Mouse (Mus musculus): ENCODE measurements at regions not wholly inside any gene's neighbourhood (a gene's known extent, or its start where the extent isn't known, plus 50 kb on each side); places are given as distances from the start of the nearest gene placed in this dataset.

DNA sequence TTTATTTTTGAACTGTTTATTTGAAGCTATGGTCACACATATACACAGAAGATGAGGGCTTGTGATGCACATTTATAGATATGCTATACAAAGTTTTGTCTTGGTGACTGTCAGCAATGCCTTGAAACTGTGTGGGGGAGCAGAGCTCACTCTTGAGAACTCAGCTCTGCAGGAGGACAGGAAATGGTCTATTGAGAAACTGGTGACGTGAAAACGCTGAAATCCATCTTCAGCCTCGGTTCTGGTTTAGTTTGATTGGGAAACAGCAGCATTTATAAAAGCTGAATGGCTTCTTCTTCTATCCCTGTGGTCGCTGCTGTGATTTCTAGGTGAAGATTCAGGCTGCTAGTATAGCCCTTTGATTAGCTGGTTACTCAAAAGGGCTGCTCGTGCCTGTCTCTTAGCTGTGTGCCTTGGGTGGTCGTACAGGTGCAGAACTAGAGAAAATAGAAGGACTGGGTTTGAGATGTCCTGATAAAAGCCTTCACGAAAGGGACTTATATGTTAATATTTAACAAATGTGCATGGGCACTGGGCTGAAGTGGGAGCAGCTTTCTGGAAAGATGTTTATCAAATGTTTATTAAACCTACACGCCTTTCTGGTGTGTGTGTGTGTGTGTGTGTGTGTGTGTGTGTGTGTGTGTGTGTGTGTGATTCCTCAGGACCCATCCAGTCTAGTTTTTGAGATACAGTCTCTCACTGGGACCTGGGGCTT lies 124.9 kb upstream of the Map3k1 start:
- Histone ChIP-seq H3K27ac (replicated peaks) (no peak overlapping the region), H3K4me2 (no peak overlapping the region), H3K9me3 (no peaks in the 10 kb centered on the region), H3K36me3 (no peaks in the 10 kb centered on the region), H3K27me3 (no peaks in the 10 kb centered on the region), H3K4me1 (replicated peaks) (peaks cover 8% of the 10 kb centered on the region), H3K4me3 (no peak overlapping the region), H3K9ac (no peak overlapping the region)
- 79% methylated on average over 8 of the region's 8 CpGs for WGBS
- no peak for ATAC-seq (ENCODE audit: low read depth)

DNA sequence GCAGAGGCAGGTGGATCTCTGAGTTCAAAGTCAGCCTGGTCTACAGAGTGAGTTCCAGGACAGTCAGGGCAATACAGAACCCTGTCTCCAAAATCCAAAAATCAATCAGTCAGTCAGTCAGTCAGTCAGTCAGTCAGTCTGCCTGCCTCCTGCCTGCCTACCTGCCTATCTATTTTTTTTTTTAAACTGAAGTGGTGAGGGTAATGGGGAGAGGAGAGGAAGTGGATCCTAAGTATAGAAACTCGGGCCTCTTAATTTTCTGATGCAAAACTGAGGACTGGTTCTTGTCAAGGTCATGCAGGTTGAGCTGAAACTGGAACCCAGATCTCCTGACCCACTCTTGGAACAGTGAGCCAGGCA lies 126.9 kb upstream of the Map3k1 start:
- H3K36me3 ChIP-seq, result no peaks in the 10 kb centered on the region
- H3K27ac ChIP-seq (replicated peaks), result no peak overlapping the region
- WGBS, result 78% methylated on average over 1 of the region's 1 CpGs
- no peaks in the 10 kb centered on the region for H3K27me3 ChIP-seq
- H3K9ac ChIP-seq, result no peak overlapping the region
- ATAC-seq (ENCODE audit: low read depth), result no peak
- H3K9me3 ChIP-seq, result no peaks in the 10 kb centered on the region
- peaks cover 8% of the 10 kb centered on the region for H3K4me1 ChIP-seq (replicated peaks)
- H3K4me2 ChIP-seq, result no peak overlapping the region
- no peak overlapping the region for H3K4me3 ChIP-seq

DNA sequence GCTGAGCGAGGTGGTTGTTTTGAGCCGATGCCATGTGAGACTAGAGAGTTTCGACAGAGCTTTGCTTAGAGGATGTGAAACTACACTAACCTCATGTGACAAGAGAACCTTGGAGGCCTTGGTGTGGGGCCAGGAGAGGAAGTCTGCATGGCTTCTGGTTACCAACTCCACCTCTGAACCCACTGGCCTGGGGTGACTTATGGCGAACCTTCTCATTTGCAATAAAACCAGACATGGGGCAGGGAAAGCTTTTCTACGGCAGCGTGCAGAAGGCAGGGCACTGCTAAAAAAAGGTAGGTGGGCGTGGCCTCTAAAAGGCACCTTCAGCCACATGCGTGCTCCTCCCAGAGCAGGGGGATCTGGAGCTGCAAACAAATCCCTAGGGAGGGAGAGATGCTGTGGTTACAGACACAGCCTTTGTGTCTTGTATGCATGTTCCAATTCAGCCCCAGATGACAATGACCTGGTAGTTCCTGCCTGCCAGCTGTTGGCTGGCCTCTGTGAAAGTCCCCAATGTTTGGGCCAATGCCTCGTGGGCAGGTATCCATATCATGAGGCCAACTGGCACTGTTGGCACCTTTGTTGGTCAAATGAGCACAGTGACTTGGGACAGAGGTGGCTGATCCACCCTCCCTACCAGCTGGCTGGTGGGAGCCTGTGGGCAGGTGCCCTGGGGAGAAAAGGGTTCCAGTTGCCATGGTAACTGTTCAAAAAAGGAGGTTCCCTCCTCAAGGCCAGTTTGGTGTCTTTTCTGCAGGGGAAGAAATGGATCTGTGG lies 127.5 kb upstream of the Map3k1 start:
- Histone ChIP-seq H3K27ac (replicated peaks) (no peak overlapping the region), H3K4me3 (no peak overlapping the region)

DNA sequence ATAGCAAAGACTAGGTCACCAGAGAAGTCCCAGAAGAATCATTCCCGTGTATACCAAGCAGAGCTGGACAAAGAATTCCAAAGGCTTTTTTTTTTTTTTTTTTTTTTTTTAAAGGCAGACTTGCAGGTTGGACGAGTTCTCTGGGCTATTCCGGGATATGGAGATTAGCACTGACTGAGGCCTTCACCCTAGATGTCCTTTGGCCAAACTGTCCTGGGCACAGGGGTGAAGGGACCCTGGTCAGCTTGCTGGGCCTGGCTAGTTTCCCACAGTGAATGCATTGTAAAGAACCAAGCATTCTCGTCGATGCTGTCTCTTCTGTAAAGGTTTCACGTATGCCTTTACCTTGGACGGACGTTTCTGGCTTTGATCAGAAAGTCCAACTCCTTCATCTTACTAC lies 128.2 kb upstream of the Map3k1 start:
- Histone ChIP-seq H3K27me3 (no peaks in the 10 kb centered on the region), H3K4me3 (no peak overlapping the region), H3K36me3 (no peaks in the 10 kb centered on the region), H3K4me1 (replicated peaks) (peaks cover 8% of the 10 kb centered on the region), H3K27ac (replicated peaks) (no peak overlapping the region), H3K9ac (no peak overlapping the region), H3K9me3 (no peaks in the 10 kb centered on the region), H3K4me2 (no peak overlapping the region)
- ATAC-seq (ENCODE audit: low read depth), result no peak
- WGBS, result 70% methylated on average over 8 of the region's 8 CpGs

More for the DNA sequence above, 127.5 kb upstream of the Map3k1 start:
- Histone ChIP-seq H3K9ac (no peak overlapping the region), H3K4me2 (no peak overlapping the region), H3K9me3 (no peaks in the 10 kb centered on the region), H3K27me3 (no peaks in the 10 kb centered on the region), H3K36me3 (no peaks in the 10 kb centered on the region), H3K4me1 (replicated peaks) (peaks cover 8% of the 10 kb centered on the region)
- WGBS, result 72% methylated on average over 9 of the region's 9 CpGs
- no peak for ATAC-seq (ENCODE audit: low read depth)

DNA sequence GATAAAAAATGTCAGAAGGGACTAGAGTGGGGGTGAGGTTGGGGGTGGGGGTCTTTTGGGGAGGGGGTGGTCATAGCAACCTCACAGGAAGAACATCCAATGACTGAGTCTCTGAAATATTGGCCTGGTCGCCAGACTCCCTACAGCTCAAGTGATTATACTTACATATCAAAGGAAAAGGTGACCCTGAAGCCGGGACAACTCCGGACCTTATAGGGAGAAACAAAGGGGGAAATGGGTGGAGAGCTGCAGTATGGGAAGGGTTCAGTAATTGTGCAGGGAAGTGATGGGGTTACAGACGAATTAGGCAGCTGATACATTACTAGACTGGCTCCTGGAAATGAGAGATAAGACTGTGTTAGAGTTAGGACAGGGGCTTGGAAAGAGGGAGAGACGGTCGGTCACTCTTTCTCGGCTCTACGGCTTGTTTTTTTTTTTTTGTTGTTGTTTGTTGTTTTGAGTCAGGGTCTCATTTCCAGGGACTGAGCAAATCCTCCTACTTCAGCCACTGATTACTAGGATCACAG lies 130.2 kb upstream of the Map3k1 start:
- 64% methylated on average over 8 of the region's 8 CpGs for WGBS
- Histone ChIP-seq H3K4me2 (no peak overlapping the region), H3K4me1 (replicated peaks) (peaks cover 15% of the 10 kb centered on the region), H3K27ac (replicated peaks) (no peak overlapping the region), H3K9ac (no peak overlapping the region), H3K36me3 (no peaks in the 10 kb centered on the region), H3K4me3 (no peak overlapping the region), H3K27me3 (no peaks in the 10 kb centered on the region), H3K9me3 (0 out of 2 replicates have a peak, but pooled peaks cover 2% of the 10 kb centered on the region)
- ATAC-seq (ENCODE audit: low read depth), result no peak

DNA sequence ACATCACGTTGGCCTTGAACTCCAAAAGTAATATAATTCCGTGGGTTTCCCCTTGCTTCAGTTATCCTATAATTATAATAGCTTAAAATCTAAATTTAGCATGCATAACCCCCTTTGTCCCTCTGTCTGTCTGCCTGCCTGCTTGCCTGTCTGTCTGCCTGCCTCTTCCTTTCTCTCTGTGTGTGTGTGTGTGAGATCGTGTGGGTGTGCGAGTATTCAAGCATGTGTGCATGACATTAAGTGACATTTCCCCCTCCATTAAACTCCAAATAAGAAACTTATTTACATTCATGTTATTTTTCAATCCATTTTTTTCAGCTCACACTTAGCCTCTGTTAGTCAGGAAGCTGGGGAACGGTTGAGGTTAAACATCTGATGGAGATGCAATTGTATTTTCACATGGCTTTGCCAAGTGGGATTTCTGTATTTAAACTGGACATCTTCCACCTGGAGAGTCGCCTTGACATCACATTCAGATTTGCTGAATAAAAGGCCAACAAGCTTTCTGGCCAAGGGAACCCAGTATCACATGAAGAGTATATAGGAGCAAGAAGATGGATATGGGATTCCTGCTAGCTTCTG lies 130.8 kb upstream of the Map3k1 start:
- ATAC-seq (ENCODE audit: low read depth), result no peak
- no peak overlapping the region for H3K4me3 ChIP-seq
- H3K9ac ChIP-seq, result no peak overlapping the region
- 0 out of 2 replicates have a peak, but pooled peaks cover 2% of the 10 kb centered on the region for H3K9me3 ChIP-seq
- H3K36me3 ChIP-seq, result no peaks in the 10 kb centered on the region
- no peaks in the 10 kb centered on the region for H3K27me3 ChIP-seq
- no peak overlapping the region for H3K27ac ChIP-seq (replicated peaks)
- no peak overlapping the region for H3K4me2 ChIP-seq
- whole genome bisulfite sequencing, result 78% methylated on average over 6 of the region's 6 CpGs
- peaks cover 21% of the 10 kb centered on the region for H3K4me1 ChIP-seq (replicated peaks)

DNA sequence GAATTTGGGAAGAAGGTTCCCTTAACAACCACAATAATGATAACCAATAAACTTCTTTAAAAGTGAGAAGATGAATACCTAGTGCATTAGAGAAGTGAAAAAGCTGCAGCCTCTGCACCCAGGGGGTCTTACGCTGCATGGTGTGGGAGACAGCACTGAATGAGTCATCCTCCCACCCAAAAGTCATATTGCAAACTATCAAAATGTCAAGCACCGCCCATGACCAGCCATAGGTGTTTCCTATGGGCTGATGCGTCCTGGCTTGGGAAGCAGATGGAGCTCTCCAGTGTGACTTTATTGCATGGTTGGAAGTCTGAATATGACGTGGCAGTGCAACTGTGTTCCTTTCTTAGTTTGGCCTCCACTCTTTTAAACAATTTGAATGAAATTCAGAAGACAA lies 131.5 kb upstream of the Map3k1 start:
- 91% methylated on average over 4 of the region's 4 CpGs for WGBS
- H3K27me3 ChIP-seq, result no peaks in the 10 kb centered on the region
- H3K4me1 ChIP-seq (replicated peaks), result peaks cover 22% of the 10 kb centered on the region
- no peaks in the 10 kb centered on the region for H3K36me3 ChIP-seq
- H3K4me2 ChIP-seq, result no peak overlapping the region
- ATAC-seq (ENCODE audit: low read depth), result no peak
- 0 out of 2 replicates have a peak, but pooled peaks cover 2% of the 10 kb centered on the region for H3K9me3 ChIP-seq
- H3K9ac ChIP-seq, result no peak overlapping the region
- H3K27ac ChIP-seq (replicated peaks), result no peak overlapping the region
- no peak overlapping the region for H3K4me3 ChIP-seq

DNA sequence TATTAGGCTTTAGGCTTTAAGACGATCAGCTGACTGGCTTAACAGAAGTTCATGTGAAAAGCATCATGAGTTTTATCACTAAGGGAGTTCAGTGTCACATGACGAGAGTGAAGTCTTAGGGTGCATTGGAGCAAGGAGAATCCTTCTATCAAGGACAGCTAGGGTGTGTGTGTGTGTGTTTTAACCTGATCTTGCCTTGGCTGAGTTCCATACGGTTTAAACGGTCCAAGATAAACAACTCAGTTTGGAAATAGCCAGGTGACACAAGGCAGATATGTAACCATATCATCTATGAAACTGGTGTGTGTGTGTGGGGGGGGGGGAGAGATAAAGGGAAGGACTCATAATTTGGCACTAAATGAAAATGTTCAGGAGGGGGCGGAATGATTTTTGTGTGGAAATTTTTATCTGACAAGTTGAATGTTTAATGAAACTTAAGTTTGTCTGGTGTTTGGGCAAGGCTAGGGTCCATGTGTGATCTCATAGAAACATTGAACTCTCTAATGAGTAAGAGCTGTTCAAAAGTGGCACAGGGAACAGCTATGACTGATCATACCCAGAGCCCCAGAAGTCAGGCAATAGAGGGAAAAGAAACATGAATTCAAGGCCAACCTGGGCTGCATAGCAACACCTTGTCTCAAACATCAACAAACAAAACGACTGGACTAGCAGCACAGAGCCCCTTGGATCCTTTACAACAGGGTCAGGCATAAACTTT lies 132.2 kb upstream of the Map3k1 start:
- no peaks in the 10 kb centered on the region for H3K36me3 ChIP-seq
- 88% methylated on average over 6 of the region's 6 CpGs for WGBS
- H3K4me2 ChIP-seq, result no peak overlapping the region
- H3K27ac ChIP-seq (replicated peaks), result no peak overlapping the region
- peaks cover 22% of the 10 kb centered on the region for H3K4me1 ChIP-seq (replicated peaks)
- H3K27me3 ChIP-seq, result no peaks in the 10 kb centered on the region
- ATAC-seq (ENCODE audit: low read depth), result no peak
- H3K9ac ChIP-seq, result no peak overlapping the region
- no peak overlapping the region for H3K4me3 ChIP-seq
- H3K9me3 ChIP-seq, result 0 out of 2 replicates have a peak, but pooled peaks cover 2% of the 10 kb centered on the region

DNA sequence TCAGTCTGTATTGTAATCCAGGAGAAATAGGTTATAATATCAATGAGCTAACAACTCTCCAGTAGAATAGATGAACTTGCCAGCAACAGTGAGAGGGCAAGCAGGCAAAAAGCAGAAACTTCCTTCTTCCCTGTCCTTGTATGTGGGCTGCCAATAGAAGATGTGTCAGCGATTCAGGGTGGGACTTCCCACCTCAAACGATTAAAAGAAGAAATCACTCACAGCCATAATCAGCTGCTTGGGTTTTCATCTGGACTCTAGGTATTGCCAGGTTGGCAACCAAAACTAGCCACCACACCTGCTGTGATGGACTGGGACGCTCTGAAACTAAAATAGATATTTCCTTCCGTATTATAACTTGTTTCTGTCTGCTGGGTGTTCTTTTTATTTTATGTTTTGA lies 133.2 kb upstream of the Map3k1 start:
- ATAC-seq (ENCODE audit: low read depth), result no peak
- Histone ChIP-seq H3K9ac (no peak overlapping the region), H3K4me2 (no peak overlapping the region), H3K27ac (replicated peaks) (no peak overlapping the region), H3K36me3 (no peaks in the 10 kb centered on the region), H3K4me3 (no peak overlapping the region), H3K27me3 (no peaks in the 10 kb centered on the region), H3K9me3 (0 out of 2 replicates have a peak, but pooled peaks cover 2% of the 10 kb centered on the region), H3K4me1 (replicated peaks) (peaks cover 14% of the 10 kb centered on the region)
- 89% methylated on average over 4 of the region's 4 CpGs for WGBS

DNA sequence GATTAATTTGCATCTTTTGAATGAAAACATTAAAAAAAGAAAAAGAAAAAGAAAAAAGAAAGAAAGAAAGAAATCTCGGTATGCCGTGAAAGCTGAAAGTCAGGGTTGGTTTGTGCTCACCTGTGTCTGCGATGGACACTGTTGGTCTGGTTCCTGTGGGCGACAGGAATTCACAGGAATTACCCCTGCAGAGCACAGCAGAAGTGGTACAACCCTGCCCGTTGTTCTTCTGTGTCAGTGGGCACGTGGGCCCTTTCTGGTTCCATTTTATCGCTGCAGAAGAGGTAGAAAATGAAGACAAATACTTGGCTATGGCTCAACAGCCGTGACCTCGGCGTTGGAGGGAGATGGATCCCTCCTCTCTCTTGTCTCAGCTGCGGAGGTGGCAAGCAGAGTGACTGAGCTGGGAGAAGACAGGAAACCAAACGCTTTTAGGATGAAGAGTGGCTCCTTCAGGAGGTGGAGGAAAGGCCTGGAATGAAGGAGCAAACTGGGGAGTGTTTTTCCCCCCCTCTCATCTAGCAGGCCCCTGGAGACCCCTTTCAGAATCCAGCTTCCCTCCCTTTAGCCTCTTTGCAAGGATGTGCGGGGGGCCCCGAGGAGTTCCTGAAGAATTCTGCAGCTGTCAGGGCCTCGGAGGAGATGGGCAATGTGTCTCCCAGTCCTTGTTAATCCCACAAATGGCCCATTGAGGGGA lies 134.7 kb upstream of the Map3k1 start:
- peak overlapping the region; percentile 0; the same call in 1 of the 2 replicates for H3K4me2 ChIP-seq
- WGBS, result 48% methylated on average over 15 of the region's 15 CpGs
- ATAC-seq (ENCODE audit: low read depth), result peak; percentile 57

DNA sequence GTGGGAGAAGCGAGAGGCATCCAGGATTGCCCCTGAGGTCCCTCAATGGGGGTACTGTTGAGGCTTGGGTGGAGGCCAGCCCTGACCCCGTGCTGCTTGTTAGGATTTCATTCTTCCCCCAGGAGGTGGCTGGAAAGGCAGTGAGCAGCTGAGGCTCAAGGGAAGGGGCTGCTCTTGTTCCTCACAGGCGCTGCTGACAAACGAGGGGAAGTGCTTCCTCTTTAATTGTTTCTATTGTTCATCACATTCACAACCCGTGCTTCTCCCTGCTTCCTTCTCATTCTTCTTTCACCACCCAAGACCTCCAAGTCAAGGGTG lies 135.3 kb upstream of the Map3k1 start:
- Histone ChIP-seq H3K4me2 (peak overlapping the region; percentile 0; the same call in 1 of the 2 replicates), H3K9ac (no peak overlapping the region), H3K27ac (replicated peaks) (0 out of 2 replicates have a peak overlapping the region, but pooled peaks have one; percentile 42), H3K9me3 (0 out of 2 replicates have a peak, but pooled peaks cover 2% of the 10 kb centered on the region), H3K27me3 (no peaks in the 10 kb centered on the region), H3K36me3 (no peaks in the 10 kb centered on the region), H3K4me3 (no peak overlapping the region), H3K4me1 (replicated peaks) (peaks cover 14% of the 10 kb centered on the region)
- peak; percentile 89 for ATAC-seq (ENCODE audit: low read depth)
- WGBS, result 6% methylated on average over 5 of the region's 5 CpGs

More for the DNA sequence above, 134.7 kb upstream of the Map3k1 start:
- Histone ChIP-seq H3K4me3 (no peak overlapping the region), H3K9me3 (0 out of 2 replicates have a peak, but pooled peaks cover 2% of the 10 kb centered on the region), H3K36me3 (no peaks in the 10 kb centered on the region), H3K9ac (no peak overlapping the region), H3K4me1 (replicated peaks) (peaks cover 14% of the 10 kb centered on the region), H3K27me3 (no peaks in the 10 kb centered on the region), H3K27ac (replicated peaks) (peak overlapping the region; percentile 42)

Data from neural tube, embryonic 13.5 days (tissue).